Mouse (Mus musculus): ENCODE measurements around the gene Sstr3.

- TF ChIP-seq CTCF (IDR thresholded peaks at IDR 0.05; ENCODE audit: low read depth) (no peak), EP300 (IDR thresholded peaks at IDR 0.05; ENCODE audit: low read depth) (no peak)
Observed at GRCm38 (mm10) chr15:78563344-78563743, 18.9 kb upstream of the Sstr3 start.

Measured in liver, postnatal 0 days (tissue).